Mouse (Mus musculus) myocyte (in vitro differentiated cells): ENCODE data around the gene Arrdc2. TPM values are rescaled to one million over a fixed set of nuclear protein-coding genes. Genes with fewer than 3 reads are reported as not detected.

ENCODE experiments used
- H3K27me3 ChIP-seq: one replicate; pipeline ENCODE4 v1.6.1; 2011; ENCODE audit not compliant: control insufficient read depth, insufficient read depth, insufficient read length
- H3K36me3 ChIP-seq: one replicate; pipeline ENCODE4 v1.6.1; 2011; ENCODE audit not compliant: control insufficient read depth, insufficient read depth
- H3K4me2 ChIP-seq: one replicate; pipeline ENCODE4 v1.6.1; 2011; ENCODE audit warnings: low read depth, control low read depth
- H3K4me3 ChIP-seq: one replicate; pipeline ENCODE4 v1.5.1; 2011; ENCODE audit warnings: mild to moderate bottlenecking, control low read depth, moderate library complexity
- H3K79me2 ChIP-seq: one replicate; pipeline ENCODE4 v1.6.1; 2011; ENCODE audit not compliant: control insufficient read depth, insufficient read depth
- H3ac ChIP-seq: one replicate; pipeline ENCODE4 v1.6.1; 2011; ENCODE audit not compliant: control insufficient read depth, insufficient read length
- CEBPB ChIP-seq: IDR thresholded peaks from 2 replicates; pipeline ENCODE4 v1.6.1; 2011; ENCODE audit warnings: mild to moderate bottlenecking, moderate library complexity; ENCODE audit not compliant: poor library complexity, insufficient read depth, severe bottlenecking
- E2F4 ChIP-seq: IDR thresholded peaks from one replicate; pipeline ENCODE4 v1.6.1; 2011; ENCODE audit warnings: mild to moderate bottlenecking, control low read depth, moderate library complexity; ENCODE audit not compliant: insufficient read depth
- MAX ChIP-seq: IDR thresholded peaks from one replicate; pipeline ENCODE4 v1.6.1; 2011; ENCODE audit warnings: low read depth, mild to moderate bottlenecking, control low read depth
- MYOD1 ChIP-seq, 3 experiments: IDR thresholded peaks; one replicate each; pipeline ENCODE4 v1.6.1; 2011; ENCODE audit warnings: control low read depth in 2 of 3, low read depth in 2 of 3, mild to moderate bottlenecking in 2 of 3, moderate library complexity in 1 of 3; ENCODE audit not compliant: insufficient read length in 2 of 3, control insufficient read depth in 1 of 3
- MYOG ChIP-seq, 3 experiments: IDR thresholded peaks; one replicate each; pipeline ENCODE4 v1.6.1; 2011; ENCODE audit warnings: control low read depth in 2 of 3, low read depth in 2 of 3, mild to moderate bottlenecking in 2 of 3; ENCODE audit not compliant: insufficient read length in 2 of 3, control insufficient read depth in 1 of 3, insufficient read depth in 1 of 3
- POLR2A ChIP-seq: IDR thresholded peaks from one replicate; pipeline ENCODE4 v1.6.1; 2011; ENCODE audit warnings: low read depth, mild to moderate bottlenecking, control low read depth, moderate library complexity; ENCODE audit not compliant: insufficient read length
- POLR2AphosphoS2 ChIP-seq: IDR thresholded peaks from one replicate; pipeline ENCODE4 v1.6.1; 2011; ENCODE audit warnings: low read depth, control low read depth; ENCODE audit not compliant: insufficient read length
- REST ChIP-seq: IDR thresholded peaks from one replicate; pipeline ENCODE4 v1.6.1; 2011; ENCODE audit warnings: mild to moderate bottlenecking, control low read depth, moderate library complexity; ENCODE audit not compliant: insufficient read depth, insufficient read length
- SRF ChIP-seq: IDR thresholded peaks from one replicate; pipeline ENCODE4 v1.6.1; 2011; ENCODE audit warnings: low read depth; ENCODE audit not compliant: control insufficient read depth, insufficient read length
- TCF12 ChIP-seq: IDR thresholded peaks from one replicate; pipeline ENCODE4 v1.6.1; 2011; ENCODE audit warnings: mild to moderate bottlenecking, control low read depth; ENCODE audit not compliant: poor library complexity, insufficient read depth, severe bottlenecking
- TCF3 ChIP-seq: IDR thresholded peaks from one replicate; pipeline ENCODE4 v1.6.1; 2011; ENCODE audit warnings: low read depth, control low read depth; ENCODE audit not compliant: insufficient read length
- USF1 ChIP-seq: IDR thresholded peaks from one replicate; pipeline ENCODE4 v1.6.1; 2011; ENCODE audit warnings: low read depth, mild to moderate bottlenecking, control low read depth, moderate library complexity
- polyA plus RNA-seq: library from polyadenylated mRNA; unstranded; fragments of >200 nt; fragmentation: generic; extraction: Trizol; gene quantifications from one replicate; pipeline ENCODE4 v1.2.1, GENCODE M21; 2012; ENCODE audit warnings: missing spikeins

Gene Arrdc2
- polyA plus RNA-seq, 1 experiment: 5.8 TPM

DNA sequence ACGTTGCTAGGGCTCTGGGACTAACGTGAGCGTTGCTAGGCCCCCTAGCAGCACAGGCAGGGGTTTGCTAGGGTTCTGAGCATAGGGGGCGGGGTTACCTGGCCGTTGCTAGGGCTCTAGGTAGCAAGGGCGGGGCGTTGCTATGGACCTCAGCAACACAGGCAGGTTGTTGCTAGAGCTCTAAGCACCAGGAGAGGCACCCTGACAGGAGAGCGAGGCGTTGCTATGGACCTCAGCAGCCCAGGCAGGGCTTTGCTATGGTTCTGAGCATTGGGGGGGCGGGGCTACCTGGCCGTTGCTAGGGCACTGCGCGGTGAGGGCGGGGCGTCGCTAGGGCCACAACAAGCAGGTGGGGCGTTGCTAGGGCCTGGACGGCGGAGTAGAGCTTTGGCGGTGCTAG is 46.8 kb downstream of the Arrdc2 start:
- Histone ChIP-seq H3K4me2 (peak overlapping the region; percentile 92), H3ac (peak overlapping the region; percentile 13), H3K4me3 (peak overlapping the region; percentile 25), H3K79me2 (peaks cover 15% of the 10 kb centered on the region), H3K36me3 (no peaks in the 10 kb centered on the region), H3K27me3 (no peaks in the 10 kb centered on the region)
- TF ChIP-seq MYOG (IDR thresholded peaks at IDR 0.05; ENCODE audit: control insufficient read depth in 1 of 3, insufficient read depth in 1 of 3, insufficient read length in 2 of 3, low read depth in 2 of 3): peak in 1 of 3 experiments; percentile 2
- TF ChIP-seq E2F4: no peak
- TF ChIP-seq REST: no peak
- TF ChIP-seq TCF12: no peak
- TF ChIP-seq CEBPB: no peak
- no peak for TF ChIP-seq POLR2A

- TF ChIP-seq TCF12 (no peak), CEBPB (no peak), E2F4 (no peak), TCF3 (no peak), MYOD1 (IDR thresholded peaks at IDR 0.05; ENCODE audit: control insufficient read depth in 1 of 3, insufficient read length in 2 of 3, low read depth in 2 of 3) (no peak), SRF (peak; percentile 70), MAX (no peak), POLR2AphosphoS2 (no peak), MYOG (IDR thresholded peaks at IDR 0.05; ENCODE audit: control insufficient read depth in 1 of 3, insufficient read depth in 1 of 3, insufficient read length in 2 of 3, low read depth in 2 of 3) (no peak), REST (no peak), USF1 (no peak), POLR2A (peak; percentile 64)
- peak overlapping the region; percentile 13 for H3ac ChIP-seq
- no peaks in the 10 kb centered on the region for H3K27me3 ChIP-seq
- H3K36me3 ChIP-seq: no peaks in the 10 kb centered on the region
- peak overlapping the region; percentile 92 for H3K4me2 ChIP-seq
- H3K79me2 ChIP-seq: peaks cover 15% of the 10 kb centered on the region
- peak overlapping the region; percentile 25 for H3K4me3 ChIP-seq
These were observed 47.4 kb downstream of the Arrdc2 start for GRCm38 (mm10) chr8:70791975-70792691.

DNA sequence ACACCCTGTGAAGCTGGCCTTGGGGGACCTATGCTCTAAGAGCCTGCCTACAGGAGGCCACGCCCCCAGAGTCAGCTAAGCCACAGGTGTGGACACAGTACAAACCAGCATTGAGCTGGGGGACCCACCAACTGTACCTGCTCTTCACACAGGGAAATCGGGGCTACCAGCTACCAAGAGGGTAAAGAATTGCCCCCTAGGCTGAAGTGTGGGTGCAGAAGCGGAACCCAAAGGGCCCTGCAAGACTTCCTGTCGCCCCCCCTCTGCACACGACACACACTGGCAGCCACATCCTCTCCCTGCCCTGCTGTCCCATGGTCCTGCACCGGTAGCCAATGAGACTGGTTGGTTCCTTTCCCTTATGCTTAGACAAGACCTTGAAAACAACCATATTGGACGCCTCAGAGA is 48.2 kb downstream of the Arrdc2 start:
- peaks cover 15% of the 10 kb centered on the region for H3K79me2 ChIP-seq
- no peak overlapping the region for H3ac ChIP-seq
- H3K36me3 ChIP-seq: no peaks in the 10 kb centered on the region
- no peak for TF ChIP-seq SRF
- no peak for TF ChIP-seq REST
- TF ChIP-seq MAX: no peak
- TF ChIP-seq POLR2AphosphoS2: no peak
- TF ChIP-seq MYOD1 (IDR thresholded peaks at IDR 0.05; ENCODE audit: control insufficient read depth in 1 of 3, insufficient read length in 2 of 3, low read depth in 2 of 3): no peak
- TF ChIP-seq USF1: no peak
- peak overlapping the region; percentile 72 for H3K4me2 ChIP-seq
- H3K4me3 ChIP-seq: peak overlapping the region; percentile 25
- no peaks in the 10 kb centered on the region for H3K27me3 ChIP-seq

DNA sequence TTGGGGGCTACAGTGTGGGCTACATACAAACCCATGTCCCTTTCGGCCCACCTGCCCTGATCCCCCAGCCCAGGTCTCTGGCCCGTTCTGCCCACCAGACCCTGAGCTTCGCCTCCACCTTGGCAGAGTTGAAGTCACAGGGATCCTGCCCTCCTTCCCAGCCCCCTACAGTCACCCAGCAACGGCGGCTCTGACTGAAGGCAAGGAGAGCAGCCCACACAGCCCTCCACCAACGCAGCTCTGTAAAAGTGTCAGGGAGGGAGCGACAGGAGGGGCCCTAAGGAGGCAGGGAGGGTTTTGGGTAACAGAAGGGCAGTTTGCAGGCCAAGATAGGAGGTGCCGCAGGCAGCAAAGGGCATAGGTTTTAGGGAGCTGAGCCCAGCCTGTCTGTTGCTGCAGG is 48.7 kb downstream of the Arrdc2 start:
- Histone ChIP-seq H3K36me3 (peaks cover 3% of the 10 kb centered on the region), H3K4me2 (peak overlapping the region; percentile 72), H3K27me3 (no peaks in the 10 kb centered on the region), H3K4me3 (peak overlapping the region; percentile 25), H3K79me2 (peaks cover 15% of the 10 kb centered on the region), H3ac (no peak overlapping the region)
- TF ChIP-seq MYOD1 (IDR thresholded peaks at IDR 0.05; ENCODE audit: control insufficient read depth in 1 of 3, insufficient read length in 2 of 3, low read depth in 2 of 3) (no peak), SRF (no peak), POLR2A (no peak), TCF3 (no peak)

DNA sequence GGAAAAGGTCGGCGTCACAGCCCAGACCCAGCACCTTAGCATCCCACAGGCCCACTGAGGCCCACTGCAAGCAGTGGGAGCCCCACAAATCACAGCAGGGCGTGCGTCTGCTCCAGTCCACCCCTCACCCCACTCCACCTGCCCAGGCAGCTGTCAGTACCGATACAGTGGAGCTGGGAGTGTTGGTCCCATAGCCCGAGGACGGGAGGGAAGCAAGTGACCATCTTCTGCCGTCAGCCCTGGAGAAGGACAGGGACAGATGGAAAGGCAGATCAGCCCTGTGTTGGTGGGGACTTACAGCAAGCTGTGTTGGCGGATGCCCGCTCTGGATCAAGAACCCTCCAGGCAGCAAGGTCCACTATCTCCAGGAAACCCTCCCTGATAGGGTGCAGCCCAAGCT is 50.5 kb downstream of the Arrdc2 start:
- TF ChIP-seq MYOD1 (IDR thresholded peaks at IDR 0.05; ENCODE audit: control insufficient read depth in 1 of 3, insufficient read length in 2 of 3, low read depth in 2 of 3) (peak in 1 of 3 experiments; percentile 39), MAX (no peak), REST (no peak)
- peaks cover 5% of the 10 kb centered on the region for H3K36me3 ChIP-seq
- H3ac ChIP-seq: no peak overlapping the region
- no peak overlapping the region for H3K4me2 ChIP-seq
- peaks cover 15% of the 10 kb centered on the region for H3K79me2 ChIP-seq
- H3K27me3 ChIP-seq: no peaks in the 10 kb centered on the region
- H3K4me3 ChIP-seq: no peak overlapping the region
